Mouse (Mus musculus): ENCODE data around the gene Spire2. TPM values are rescaled to one million over a fixed set of nuclear protein-coding genes. Genes with fewer than 3 reads are reported as not detected.

Gene Spire2
- polyA plus RNA-seq, 1 experiment from 2014 or later: 0.80 TPM

- ATAC-seq (no peak), DNase-seq (no peak)
- Histone ChIP-seq H3K4me3 (ENCODE audit: low read depth, low read length) (no peak overlapping the region), H3K27ac (ENCODE audit: low read depth) (no peak overlapping the region), H3K36me3 (replicated peaks; ENCODE audit: insufficient read depth, low read length) (peaks cover 6% of the 10 kb centered on the region; the same call in 1 of the 2 replicates), H3K4me2 (ENCODE audit: low read depth, low read length) (no peak overlapping the region), H3K9me3 (ENCODE audit: low read length) (no peaks in the 10 kb centered on the region), H3K27me3 (ENCODE audit: insufficient read depth, low read length) (no peaks in the 10 kb centered on the region), H3K9ac (replicated peaks) (no peak overlapping the region), H3K4me1 (ENCODE audit: insufficient read depth) (peaks cover 14% of the 10 kb centered on the region; the same call in 1 of the 2 replicates)
- TF ChIP-seq CTCF (IDR thresholded peaks at IDR 0.05; ENCODE audit: low read depth) (no peak), EP300 (IDR thresholded peaks at IDR 0.05; ENCODE audit: low read depth) (no peak)
- WGBS (ENCODE audit: insufficient replicate concordance): 77% methylated on average over 8 of the region's 8 CpGs
Measured at GRCm38 (mm10) chr8:123376106-123376505, 43.6 kb downstream of the Spire2 start.

GRCm38 (mm10) chr8:123381711-123382110, 49.2 kb downstream of the Spire2 start:
- Histone ChIP-seq H3K36me3 (replicated peaks; ENCODE audit: insufficient read depth, low read length) (peaks cover 48% of the 10 kb centered on the region), H3K4me3 (ENCODE audit: low read depth, low read length) (no peak overlapping the region), H3K9me3 (ENCODE audit: low read length) (no peaks in the 10 kb centered on the region), H3K27me3 (ENCODE audit: insufficient read depth, low read length) (no peaks in the 10 kb centered on the region), H3K9ac (replicated peaks) (no peak overlapping the region), H3K4me2 (ENCODE audit: low read depth, low read length) (no peak overlapping the region), H3K27ac (ENCODE audit: low read depth) (no peak overlapping the region), H3K4me1 (ENCODE audit: insufficient read depth) (no peaks in the 10 kb centered on the region)
- WGBS (ENCODE audit: insufficient replicate concordance): 93% methylated on average over 4 of the region's 4 CpGs
- TF ChIP-seq CTCF (IDR thresholded peaks at IDR 0.05; ENCODE audit: low read depth): no peak
- no peak for TF ChIP-seq EP300 (IDR thresholded peaks at IDR 0.05; ENCODE audit: low read depth)
- DNase-seq (no peak), ATAC-seq (no peak)

- Histone ChIP-seq H3K4me3 (ENCODE audit: low read depth, low read length) (no peak overlapping the region), H3K9me3 (ENCODE audit: low read length) (no peaks in the 10 kb centered on the region), H3K27ac (ENCODE audit: low read depth) (no peak overlapping the region), H3K9ac (replicated peaks) (no peak overlapping the region), H3K36me3 (replicated peaks; ENCODE audit: insufficient read depth, low read length) (peaks cover 54% of the 10 kb centered on the region), H3K4me2 (ENCODE audit: low read depth, low read length) (no peak overlapping the region), H3K27me3 (ENCODE audit: insufficient read depth, low read length) (no peaks in the 10 kb centered on the region), H3K4me1 (ENCODE audit: insufficient read depth) (no peaks in the 10 kb centered on the region)
- DNase-seq (no peak), ATAC-seq (no peak)
- WGBS (ENCODE audit: insufficient replicate concordance): 77% methylated on average over 8 of the region's 8 CpGs
- TF ChIP-seq CTCF (IDR thresholded peaks at IDR 0.05; ENCODE audit: low read depth) (no peak), EP300 (IDR thresholded peaks at IDR 0.05; ENCODE audit: low read depth) (no peak)
Measured at GRCm38 (mm10) chr8:123382516-123382915, 50.0 kb downstream of the Spire2 start.

GRCm38 (mm10) chr8:123384883-123385540, 52.5 kb downstream of the Spire2 start:
- Histone ChIP-seq H3K9me3 (ENCODE audit: low read length) (no peaks in the 10 kb centered on the region), H3K4me3 (ENCODE audit: low read depth, low read length) (no peak overlapping the region), H3K9ac (replicated peaks) (no peak overlapping the region), H3K36me3 (replicated peaks; ENCODE audit: insufficient read depth, low read length) (peaks cover 77% of the 10 kb centered on the region), H3K4me1 (ENCODE audit: insufficient read depth) (no peaks in the 10 kb centered on the region), H3K4me2 (ENCODE audit: low read depth, low read length) (no peak overlapping the region), H3K27me3 (ENCODE audit: insufficient read depth, low read length) (no peaks in the 10 kb centered on the region), H3K27ac (ENCODE audit: low read depth) (no peak overlapping the region)
- DNase-seq (peak; percentile 54), ATAC-seq (no peak)
- TF ChIP-seq CTCF (IDR thresholded peaks at IDR 0.05; ENCODE audit: low read depth) (peak; percentile 79), EP300 (IDR thresholded peaks at IDR 0.05; ENCODE audit: low read depth) (no peak)
- WGBS (ENCODE audit: insufficient replicate concordance): 66% methylated on average over 9 of the region's 9 CpGs

- Histone ChIP-seq H3K27me3 (ENCODE audit: insufficient read depth, low read length) (no peaks in the 10 kb centered on the region), H3K9me3 (ENCODE audit: low read length) (no peaks in the 10 kb centered on the region), H3K4me1 (ENCODE audit: insufficient read depth) (no peaks in the 10 kb centered on the region), H3K9ac (replicated peaks) (no peak overlapping the region), H3K27ac (ENCODE audit: low read depth) (no peak overlapping the region), H3K4me2 (ENCODE audit: low read depth, low read length) (no peak overlapping the region), H3K36me3 (replicated peaks; ENCODE audit: insufficient read depth, low read length) (peaks cover 90% of the 10 kb centered on the region), H3K4me3 (ENCODE audit: low read depth, low read length) (no peak overlapping the region)
- TF ChIP-seq CTCF (IDR thresholded peaks at IDR 0.05; ENCODE audit: low read depth): no peak
- no peak for TF ChIP-seq EP300 (IDR thresholded peaks at IDR 0.05; ENCODE audit: low read depth)
- 70% methylated on average over 3 of the region's 3 CpGs for WGBS (ENCODE audit: insufficient replicate concordance)
- no peak for ATAC-seq
- DNase-seq: no peak
Measured at GRCm38 (mm10) chr8:123387041-123387440, 54.5 kb downstream of the Spire2 start.

- H3K9ac ChIP-seq (replicated peaks): no peak overlapping the region
- 82% methylated on average over 8 of the region's 8 CpGs for WGBS (ENCODE audit: insufficient replicate concordance)
- TF ChIP-seq CTCF (IDR thresholded peaks at IDR 0.05; ENCODE audit: low read depth) (no peak), EP300 (IDR thresholded peaks at IDR 0.05; ENCODE audit: low read depth) (no peak)
- H3K4me2 ChIP-seq (ENCODE audit: low read depth, low read length): no peak overlapping the region
- H3K27ac ChIP-seq (ENCODE audit: low read depth): no peak overlapping the region
- H3K4me1 ChIP-seq (ENCODE audit: insufficient read depth): no peaks in the 10 kb centered on the region
- no peaks in the 10 kb centered on the region for H3K27me3 ChIP-seq (ENCODE audit: insufficient read depth, low read length)
- H3K36me3 ChIP-seq (replicated peaks; ENCODE audit: insufficient read depth, low read length): peaks cover 93% of the 10 kb centered on the region
- H3K9me3 ChIP-seq (ENCODE audit: low read length): no peaks in the 10 kb centered on the region
- no peak overlapping the region for H3K4me3 ChIP-seq (ENCODE audit: low read depth, low read length)
- ATAC-seq: no peak
- no peak for DNase-seq
Measured at GRCm38 (mm10) chr8:123387801-123388200, 55.3 kb downstream of the Spire2 start.

All from liver, postnatal 0 days (tissue).